Mouse (Mus musculus) liver, adult 2 months (tissue): ENCODE results near the gene Tet3. TPM values are rescaled to one million over a fixed set of nuclear protein-coding genes. Genes with fewer than 3 reads are reported as not detected.

Experiments used
- DNase-seq: peaks from one replicate; pipeline ENCODE4 v3.0.0-alpha.2; 2011; ENCODE audit warnings: low read depth, low spot score; ENCODE audit errors: extremely low read depth
- H3K27ac ChIP-seq: fragments of 200-500 bp; replicated peaks from 2 replicates; pipeline ENCODE4 v1.5.1; 2012; ENCODE audit warnings: low read depth, mild to moderate bottlenecking, control low read depth, inconsistent platforms, low read length; ENCODE audit not compliant: insufficient read depth
- H3K27me3 ChIP-seq: fragments of 200-500 bp; 2 replicates; pipeline ENCODE4 v1.6.1; 2012; ENCODE audit warnings: mild to moderate bottlenecking, moderate library complexity, low read length, inconsistent platforms; ENCODE audit not compliant: control insufficient read depth, insufficient read depth
- H3K36me3 ChIP-seq: fragments of 200-500 bp; 2 replicates; pipeline ENCODE4 v1.6.1; 2012; ENCODE audit warnings: low read length, inconsistent platforms; ENCODE audit not compliant: control insufficient read depth, insufficient read depth
- H3K4me1 ChIP-seq: fragments of 200-500 bp; 2 replicates; pipeline ENCODE4 v1.6.1; 2011; ENCODE audit warnings: low read length; ENCODE audit not compliant: control insufficient read depth, insufficient read depth
- H3K4me3 ChIP-seq: fragments of 200-500 bp; 2 replicates; pipeline ENCODE4 v1.5.1; 2011; ENCODE audit warnings: low read depth, mild to moderate bottlenecking, control low read depth, low read length, moderate library complexity; ENCODE audit not compliant: insufficient read depth
- H3K79me2 ChIP-seq: fragments of 200-500 bp; 2 replicates; pipeline ENCODE4 v1.6.1; 2012; ENCODE audit warnings: inconsistent platforms, mild to moderate bottlenecking, low read length, moderate library complexity; ENCODE audit not compliant: control insufficient read depth, insufficient read depth
- H3K9ac ChIP-seq: fragments of 200-500 bp; 2 replicates; pipeline ENCODE4 v1.6.1; 2012; ENCODE audit warnings: low read depth, mild to moderate bottlenecking, control low read depth, inconsistent platforms, low read length
- CTCF ChIP-seq: fragments of 200-500 bp; IDR thresholded peaks from 2 replicates; pipeline ENCODE4 v1.5.1; 2011; ENCODE audit warnings: low read depth, low read length, control low read depth
- POLR2A ChIP-seq: fragments of 200-500 bp; IDR thresholded peaks from 2 replicates; pipeline ENCODE4 v1.6.1; 2011; ENCODE audit warnings: low read length, control low read depth; ENCODE audit not compliant: insufficient read depth; ENCODE audit errors: extremely low read depth
- WGBS: fragments of 180-500 bp; shearing (Covaris S2); methylation state at CpG from one replicate; pipeline ENCODE4 v1.1.7; 2018; 5-methylcytosine and 5-hydroxymethylcytosine counted together
- polyA plus RNA-seq: library from polyadenylated mRNA; depleted of rRNA; stranded (reverse); fragments of >200 nt; gene quantifications from 2 replicates; pipeline ENCODE4 v1.2.3, GENCODE M21; 2012
- total RNA-seq: library from RNA; depleted of rRNA; stranded (reverse); fragments of >200 nt; gene quantifications from 2 replicates; pipeline ENCODE4 v1.2.3, GENCODE M21; 2014

The Tet3 gene
- total and polyA plus RNA-seq, 2 experiments = 4.5 to 4.6 TPM

DNA sequence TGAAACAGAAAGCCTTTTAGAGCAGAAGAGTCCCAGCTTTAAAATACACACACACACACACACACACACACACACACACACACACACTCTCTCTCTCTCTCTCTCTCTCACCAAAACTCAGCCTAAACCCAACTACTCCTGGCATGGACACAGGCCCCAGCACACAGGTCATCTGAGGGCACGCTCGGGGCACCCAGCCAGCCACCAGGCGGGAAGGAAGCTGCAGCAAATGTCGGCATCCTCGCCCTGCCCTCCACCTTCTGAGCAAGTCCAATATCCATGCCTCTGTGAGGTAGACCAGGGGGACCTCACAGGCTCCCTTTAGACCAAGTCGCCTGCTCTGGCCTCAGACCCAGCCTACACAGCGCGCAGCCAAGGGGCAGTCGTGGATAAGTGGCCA, 14.4 kb upstream of the Tet3 start:
- 43% methylated on average over 9 of the region's 9 CpGs for WGBS
- Histone ChIP-seq H3K4me1 (peaks cover 3% of the 10 kb centered on the region), H3K9ac (no peak overlapping the region), H3K79me2 (no peaks in the 10 kb centered on the region), H3K36me3 (no peaks in the 10 kb centered on the region), H3K27ac (no peak overlapping the region), H3K4me3 (no peak overlapping the region), H3K27me3 (no peaks in the 10 kb centered on the region)
- DNase-seq = peak; percentile 26
- TF ChIP-seq CTCF (no peak), POLR2A (no peak)

DNA sequence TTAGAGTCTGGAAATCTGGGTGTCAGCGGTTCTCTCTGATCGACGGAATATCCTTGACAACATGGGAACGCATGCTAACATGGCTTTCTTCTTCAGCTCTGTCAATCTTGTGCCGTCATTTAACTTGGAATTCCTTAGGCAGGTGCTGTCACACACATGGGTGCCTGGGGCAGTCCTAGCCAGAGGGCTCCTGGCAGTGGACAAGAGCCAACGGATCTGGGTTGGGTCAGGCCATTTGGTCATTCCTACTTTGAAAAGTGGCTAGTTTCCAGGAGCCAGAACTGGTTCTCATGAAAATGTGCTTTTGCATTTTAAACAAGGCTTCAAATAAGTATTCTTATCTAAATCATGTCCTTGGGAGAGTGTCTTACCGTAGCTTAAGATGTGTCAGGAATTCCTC, 12.9 kb upstream of the Tet3 start:
- no peak for DNase-seq
- H3K36me3 ChIP-seq = no peaks in the 10 kb centered on the region
- no peaks in the 10 kb centered on the region for H3K79me2 ChIP-seq
- no peak overlapping the region for H3K4me3 ChIP-seq
- H3K27me3 ChIP-seq = no peaks in the 10 kb centered on the region
- no peak overlapping the region for H3K9ac ChIP-seq
- no peak overlapping the region for H3K27ac ChIP-seq
- WGBS = 89% methylated on average over 7 of the region's 7 CpGs
- TF ChIP-seq CTCF (no peak), POLR2A (no peak)
- peaks cover 3% of the 10 kb centered on the region for H3K4me1 ChIP-seq

DNA sequence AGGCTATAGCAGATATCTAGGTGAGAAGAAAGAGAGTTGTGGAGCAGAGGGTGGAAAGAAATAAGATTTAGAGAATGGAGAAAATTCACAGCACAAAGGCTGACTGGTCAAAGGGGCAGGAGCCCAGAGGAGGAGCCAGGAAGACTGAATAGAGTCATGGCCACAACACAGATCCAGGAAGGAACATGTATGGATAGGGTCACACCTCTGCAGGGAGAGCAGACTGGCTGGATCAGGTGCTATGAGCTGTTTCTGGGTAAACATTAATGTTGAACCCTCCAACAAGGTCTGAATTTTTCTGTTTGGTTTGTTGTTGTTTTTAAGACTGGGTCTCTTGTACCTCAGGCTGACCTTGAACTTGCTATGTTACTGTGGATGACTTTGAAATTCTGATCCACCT, 5.1 kb upstream of the Tet3 start:
- no peaks in the 10 kb centered on the region for H3K4me1 ChIP-seq
- no peak overlapping the region for H3K27ac ChIP-seq
- DNase-seq = no peak
- no peak for TF ChIP-seq CTCF
- no peak for TF ChIP-seq POLR2A
- H3K9ac ChIP-seq = no peak overlapping the region
- H3K36me3 ChIP-seq = no peaks in the 10 kb centered on the region
- no peaks in the 10 kb centered on the region for H3K79me2 ChIP-seq
- no peak overlapping the region for H3K4me3 ChIP-seq
- H3K27me3 ChIP-seq = no peaks in the 10 kb centered on the region

DNA sequence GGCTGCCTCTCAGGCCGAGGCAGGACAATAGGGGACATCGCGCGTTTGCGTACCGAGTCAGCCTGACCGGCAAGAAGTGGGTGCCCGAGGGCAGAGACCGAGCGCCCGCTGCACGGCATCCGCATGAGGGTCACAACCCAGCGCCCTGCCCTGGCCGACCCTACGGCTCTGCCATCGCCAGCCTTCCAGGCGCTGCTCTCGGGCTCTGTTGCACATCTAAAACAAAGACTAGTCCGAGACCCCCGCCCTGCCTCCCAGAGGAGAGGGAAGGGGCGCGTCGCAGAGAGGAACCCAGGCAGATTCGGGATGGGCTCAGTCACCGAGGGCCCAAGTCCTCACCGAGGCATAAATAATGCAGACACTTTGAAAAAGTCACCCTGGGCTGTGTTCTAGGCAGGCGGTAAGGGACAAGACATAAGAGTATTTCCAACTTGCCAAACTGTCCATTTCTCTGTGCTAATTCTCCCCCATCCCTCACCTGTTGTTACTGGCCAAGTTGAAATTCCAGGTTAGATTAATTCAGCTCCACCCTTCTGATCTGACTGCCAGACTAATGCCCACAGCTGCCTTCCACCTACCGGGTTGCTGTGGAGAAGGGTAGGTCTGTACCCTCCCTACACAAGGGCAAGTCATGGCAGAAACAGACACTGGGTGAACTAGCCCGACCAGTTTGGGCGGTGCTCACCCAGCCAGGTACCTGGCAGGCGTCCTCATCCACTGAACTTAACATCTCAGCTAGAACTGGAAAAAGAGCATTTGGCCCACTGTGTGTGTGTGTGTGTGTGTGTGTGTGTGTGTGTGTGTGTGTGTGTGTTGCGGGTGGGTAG, 1.7 kb downstream of the Tet3 start:
- peak overlapping the region; percentile 97 for H3K9ac ChIP-seq
- peaks cover 20% of the 10 kb centered on the region; the same call in 1 of the 2 replicates for H3K79me2 ChIP-seq
- no peak for DNase-seq
- peak overlapping the region; percentile 88 for H3K27ac ChIP-seq
- H3K27me3 ChIP-seq = no peaks in the 10 kb centered on the region
- no peaks in the 10 kb centered on the region for H3K36me3 ChIP-seq
- H3K4me3 ChIP-seq = peak overlapping the region; percentile 93
- 10% methylated on average over 33 of the region's 33 CpGs for WGBS
- H3K4me1 ChIP-seq = peaks cover 13% of the 10 kb centered on the region
- TF ChIP-seq POLR2A (0 out of 2 replicates have a peak, but pooled peaks have one; percentile 5), CTCF (no peak)

DNA sequence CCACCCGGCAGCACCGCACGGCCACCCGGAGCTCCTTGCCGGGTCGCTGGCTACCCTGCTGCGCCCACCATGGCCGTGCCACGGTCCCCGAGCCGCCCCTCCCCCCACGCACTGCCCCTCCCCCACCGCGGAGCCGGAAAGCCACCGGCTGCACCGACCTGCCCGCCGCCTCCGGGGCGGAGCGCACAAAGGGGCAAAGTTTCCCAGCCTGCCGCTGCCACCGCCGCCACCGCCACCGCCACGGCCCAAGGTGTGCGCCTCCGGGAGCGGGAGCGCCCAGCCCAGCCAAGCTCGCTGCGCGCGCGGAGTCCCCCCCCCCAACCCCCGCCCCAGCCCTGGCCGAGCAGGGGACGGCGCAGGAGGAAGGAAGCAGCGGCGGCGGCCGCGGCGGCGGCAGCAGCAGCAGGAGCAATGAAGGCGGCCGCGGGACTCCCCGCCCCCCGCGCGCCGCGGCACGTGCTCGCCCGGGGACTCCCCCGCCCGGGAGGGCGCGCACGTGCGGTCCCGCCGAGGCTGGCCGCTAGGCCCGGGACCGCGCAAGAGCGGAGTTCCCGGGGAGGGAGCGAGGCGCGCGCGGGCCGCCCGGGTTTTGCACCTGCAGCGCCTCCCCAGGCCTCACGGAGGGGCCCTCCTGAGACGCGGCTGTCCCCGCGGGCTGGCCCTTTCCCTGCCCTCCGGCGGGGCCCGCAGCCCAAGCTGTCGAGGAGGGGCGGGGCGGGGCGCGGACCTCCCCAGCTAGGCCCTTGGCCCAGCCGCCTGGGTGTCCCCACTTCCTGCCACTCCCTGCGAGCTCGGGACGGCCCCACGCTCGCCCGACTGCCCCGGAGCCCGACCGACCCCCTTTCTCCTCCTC, 2.5 kb downstream of the Tet3 start:
- Histone ChIP-seq H3K4me3 (peak overlapping the region; percentile 93), H3K27ac (peak overlapping the region; percentile 88), H3K79me2 (peaks cover 20% of the 10 kb centered on the region; the same call in 1 of the 2 replicates), H3K36me3 (no peaks in the 10 kb centered on the region), H3K27me3 (no peaks in the 10 kb centered on the region), H3K9ac (peak overlapping the region; percentile 97), H3K4me1 (peaks cover 16% of the 10 kb centered on the region)
- peak; percentile 56 for DNase-seq
- no peak for TF ChIP-seq CTCF
- 0 out of 2 replicates have a peak, but pooled peaks have one; percentile 38 for TF ChIP-seq POLR2A
- under 1% methylated on average over 61 of the region's 105 CpGs for WGBS
